Mouse (Mus musculus) adrenal gland, adult 18-20 months (tissue): ENCODE results near the gene Gabrr2. TPM values are rescaled to one million over a fixed set of nuclear protein-coding genes. Genes with fewer than 3 reads are reported as not detected.
"Not testable (repeated sequence)": the region's sequence is repeated elsewhere in the genome, so short reads cannot be mapped to it uniquely, and the experiment has no call there.

Experiments
- DNase-seq, 2 experiments: peaks; one replicate each; pipeline ENCODE4 v3.0.0; 2021 to 2022; ENCODE audit warnings: low spot score in 2 of 2
- total RNA-seq, 2 experiments: library from RNA; stranded (reverse); gene quantifications; 1 replicate in 1 of 2; 2 replicates in 1 of 2; pipeline ENCODE4 v1.2.3; 2021

Gabrr2 gene
- total RNA-seq, 2 experiments from 2014 or later, result 0.22 to 0.30 TPM

DNA sequence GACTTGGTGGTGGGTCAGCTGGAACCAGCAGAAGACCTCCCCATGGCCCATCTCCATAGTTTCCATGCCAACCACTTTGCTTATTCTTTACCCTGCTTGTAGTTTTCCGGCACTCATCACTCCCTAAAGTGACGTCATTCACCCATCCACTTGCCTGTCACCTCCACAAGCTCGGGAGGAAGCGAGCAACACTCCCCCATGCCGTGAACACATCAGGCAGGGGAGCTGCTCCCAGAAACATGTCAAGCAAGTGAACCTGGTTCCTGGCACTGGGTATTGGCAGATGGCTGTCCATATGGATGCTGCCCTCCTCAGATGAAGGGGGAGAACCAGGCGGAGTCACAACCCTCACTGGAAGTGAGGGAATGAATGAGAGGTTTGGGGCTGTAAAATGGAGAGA, 6.1 kb downstream of the Gabrr2 start:
- DNase-seq, result no peak

DNA sequence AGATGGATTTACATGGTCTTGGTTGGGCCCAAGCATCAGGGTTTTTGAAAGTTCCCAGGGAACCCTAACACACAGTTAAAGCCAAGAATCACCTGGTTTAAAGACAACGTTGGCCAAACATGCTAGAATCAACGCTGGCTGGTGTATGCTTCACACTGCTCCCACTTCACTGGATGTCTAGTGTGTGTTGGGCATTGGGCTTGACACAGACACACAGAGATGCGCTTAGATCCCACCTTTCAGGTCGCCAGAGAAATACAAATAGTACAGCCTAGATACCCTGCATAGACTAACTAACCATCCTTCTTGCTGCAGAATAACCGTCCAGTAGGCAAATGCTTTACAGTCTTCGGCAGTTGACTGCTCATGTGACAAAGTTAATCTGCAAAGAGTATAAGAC, 7.5 kb downstream of the Gabrr2 start:
- DNase-seq, result no peak

DNA sequence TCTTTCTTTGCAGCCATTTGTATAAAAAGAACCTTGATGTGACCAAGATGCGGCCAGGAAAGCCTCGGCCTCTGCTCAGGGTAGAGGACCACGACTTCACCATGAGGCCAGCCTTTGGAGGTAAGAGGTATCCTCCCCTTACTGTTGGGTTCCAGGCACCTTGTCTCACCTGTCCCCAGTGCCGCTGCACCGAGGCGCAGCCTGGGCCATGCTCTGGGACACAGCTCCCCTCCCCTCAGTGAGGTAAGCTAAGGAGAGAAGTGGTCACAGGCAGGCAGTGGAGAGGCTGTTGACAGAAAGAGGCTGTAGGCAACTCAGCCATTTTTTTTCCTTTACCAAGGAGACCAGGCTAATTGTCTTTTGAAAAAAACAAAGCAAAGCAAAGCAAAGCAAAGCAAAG, 8.5 kb downstream of the Gabrr2 start:
- no peak for DNase-seq

DNA sequence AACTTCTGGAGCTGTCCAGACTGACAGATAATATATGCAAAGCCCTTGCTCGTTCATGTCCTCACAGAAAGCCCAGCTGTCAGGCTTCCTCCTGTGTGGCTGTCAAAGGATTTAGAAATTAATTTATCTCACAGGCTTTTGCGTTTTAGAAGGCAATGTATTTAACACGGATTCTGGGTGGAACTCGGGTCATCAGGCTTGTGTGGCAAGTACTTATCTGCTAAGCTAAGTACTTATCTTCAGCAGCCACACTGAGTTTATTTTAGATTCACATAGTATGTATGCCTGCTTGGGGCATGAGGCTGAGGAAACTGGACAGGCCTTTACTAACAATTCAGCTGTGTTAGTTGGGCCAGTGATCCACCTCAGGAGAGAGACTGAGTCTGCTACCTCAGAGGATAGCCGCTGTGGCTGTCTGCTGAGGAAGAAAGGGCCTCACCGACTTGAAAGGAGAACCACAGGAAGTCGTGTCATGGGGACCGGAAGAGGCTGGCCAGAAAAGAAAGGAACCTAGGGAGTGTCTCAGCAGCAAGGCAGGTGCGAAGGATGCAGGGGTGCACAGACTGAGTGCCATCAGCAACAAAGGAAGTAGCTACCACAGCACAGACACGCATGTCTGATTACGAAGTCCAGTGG, 9.8 kb downstream of the Gabrr2 start:
- no peak for DNase-seq

DNA sequence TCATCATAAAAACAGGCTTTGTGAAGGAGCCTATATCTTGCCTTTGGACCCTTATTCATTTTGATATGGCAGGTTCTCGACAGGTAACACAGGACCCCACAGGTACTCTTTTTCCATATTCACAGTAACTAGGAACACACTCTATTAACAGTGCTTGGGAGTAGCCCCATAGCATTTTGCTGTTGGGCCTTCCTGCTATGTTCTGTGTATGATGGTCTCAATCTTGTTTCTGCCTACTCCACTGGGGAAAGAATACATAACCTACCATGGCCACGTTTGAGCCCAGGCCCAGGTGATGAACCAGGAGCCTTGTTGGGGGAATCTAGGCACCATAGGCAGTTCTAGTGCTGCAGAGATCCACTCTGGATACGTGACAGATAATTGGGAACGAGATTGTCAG, 11.6 kb downstream of the Gabrr2 start:
- no peak for DNase-seq

DNA sequence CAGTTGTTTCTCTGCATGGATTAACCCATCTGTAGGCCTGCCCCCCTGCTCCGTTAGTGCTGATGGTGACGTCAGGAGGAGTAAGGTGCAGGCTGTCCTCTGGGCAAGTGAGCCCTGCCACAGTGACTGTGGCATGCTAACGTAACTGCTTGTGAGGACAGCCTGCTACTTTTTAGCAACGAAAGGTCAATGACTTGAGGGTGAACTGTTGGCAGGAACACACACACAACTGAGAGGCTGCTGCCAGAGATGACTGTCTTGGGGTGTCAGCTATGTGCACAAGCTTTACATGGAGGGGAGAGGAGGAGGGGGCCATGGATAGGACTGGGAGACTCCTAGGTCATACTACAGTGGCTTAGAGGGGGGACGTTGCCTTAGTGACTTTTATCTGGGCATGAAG, 12.1 kb downstream of the Gabrr2 start:
- DNase-seq, result no peak

DNA sequence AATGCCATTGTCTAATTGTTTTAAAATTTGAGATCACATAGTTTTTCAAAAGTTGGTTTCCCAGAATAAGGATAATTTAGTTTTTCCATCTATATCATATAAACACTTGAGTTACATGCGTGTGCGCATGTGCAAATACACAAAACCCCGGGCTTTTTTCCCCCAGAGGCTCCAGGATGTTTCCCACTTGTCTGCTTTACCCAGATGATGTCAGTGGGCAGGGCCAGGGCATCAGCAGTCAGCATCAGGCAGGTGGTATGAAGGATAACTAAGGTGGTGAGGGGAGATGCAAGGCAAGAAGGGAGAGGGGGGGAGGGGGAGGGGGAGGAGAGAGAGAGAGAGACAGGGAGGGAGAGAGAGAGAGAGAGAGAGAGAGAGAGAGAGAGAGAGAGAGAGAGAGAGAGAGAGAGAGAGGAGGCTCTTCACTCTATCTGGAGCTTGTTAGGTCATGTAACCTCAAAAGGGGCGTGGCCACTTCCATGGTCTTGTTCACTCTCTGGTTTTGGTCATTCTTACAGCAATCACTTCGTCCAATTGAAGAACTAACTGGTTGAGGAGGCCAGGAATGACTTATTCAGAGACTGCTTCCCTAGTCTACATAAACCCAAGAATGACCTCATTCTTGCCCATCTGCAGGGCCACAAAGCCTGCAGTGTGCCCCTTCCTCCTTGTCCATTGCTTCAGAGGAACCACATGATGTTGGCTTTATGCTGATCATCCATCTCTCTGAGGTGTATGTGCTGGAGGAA, 13.2 kb downstream of the Gabrr2 start:
- no peak for DNase-seq

DNA sequence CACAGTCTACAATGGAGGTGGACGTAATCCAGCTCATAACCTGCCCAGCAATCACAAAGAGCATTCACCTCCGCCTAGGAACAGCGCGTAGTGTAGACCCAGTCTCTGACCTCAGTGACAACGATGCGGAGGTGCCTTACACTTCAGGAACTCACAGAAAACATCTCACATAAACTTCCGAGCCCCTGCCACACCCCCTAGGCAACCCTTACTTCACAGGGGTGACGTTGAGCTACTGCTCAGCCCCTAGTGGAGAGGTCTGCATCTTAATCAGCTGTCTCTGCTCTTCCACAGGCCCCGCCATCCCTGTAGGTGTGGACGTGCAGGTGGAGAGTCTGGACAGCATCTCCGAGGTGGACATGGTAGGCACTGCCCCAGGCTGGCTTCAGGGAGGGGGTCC, 14.4 kb downstream of the Gabrr2 start:
- no peak for DNase-seq

DNA sequence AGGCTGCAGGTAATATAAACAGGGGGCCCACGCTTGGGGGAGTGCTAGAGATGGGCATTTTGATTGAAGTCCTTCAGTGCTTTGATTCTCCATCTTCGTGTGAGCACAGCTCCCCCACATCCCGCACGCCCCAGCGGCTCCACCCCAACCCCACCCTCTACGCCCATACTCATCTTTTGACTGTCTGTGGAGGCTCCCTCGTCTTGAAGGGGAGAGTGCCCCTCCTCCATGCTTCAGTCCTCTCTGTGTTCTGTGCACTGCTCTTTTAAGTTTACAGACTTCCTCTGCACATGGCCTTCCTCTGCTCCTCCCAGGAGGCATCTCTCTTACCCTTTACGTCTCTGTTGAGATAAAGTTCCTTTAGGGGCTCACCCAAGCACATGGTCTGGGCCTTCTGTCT, 14.9 kb downstream of the Gabrr2 start:
- DNase-seq, result no peak

DNA sequence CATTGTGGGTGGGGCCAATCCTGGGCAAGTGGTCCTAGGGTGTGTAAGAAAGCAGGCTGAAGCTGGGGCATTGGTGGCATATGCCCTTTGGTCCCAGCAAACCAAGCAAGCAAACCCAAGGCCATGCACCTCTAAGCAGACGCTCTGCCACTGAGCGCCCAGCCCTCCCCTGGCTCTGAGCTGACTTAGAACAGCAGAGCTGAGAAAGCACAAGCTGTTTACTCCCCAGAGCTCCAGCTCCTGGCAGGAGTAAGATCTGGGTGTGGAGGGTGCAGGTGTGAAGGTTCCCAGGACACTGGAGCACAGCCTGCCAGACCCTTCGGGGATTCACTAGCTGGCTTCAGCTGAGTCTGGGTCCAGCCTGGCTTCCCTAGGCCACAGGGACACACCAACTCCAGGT, 15.7 kb downstream of the Gabrr2 start:
- no peak for DNase-seq

DNA sequence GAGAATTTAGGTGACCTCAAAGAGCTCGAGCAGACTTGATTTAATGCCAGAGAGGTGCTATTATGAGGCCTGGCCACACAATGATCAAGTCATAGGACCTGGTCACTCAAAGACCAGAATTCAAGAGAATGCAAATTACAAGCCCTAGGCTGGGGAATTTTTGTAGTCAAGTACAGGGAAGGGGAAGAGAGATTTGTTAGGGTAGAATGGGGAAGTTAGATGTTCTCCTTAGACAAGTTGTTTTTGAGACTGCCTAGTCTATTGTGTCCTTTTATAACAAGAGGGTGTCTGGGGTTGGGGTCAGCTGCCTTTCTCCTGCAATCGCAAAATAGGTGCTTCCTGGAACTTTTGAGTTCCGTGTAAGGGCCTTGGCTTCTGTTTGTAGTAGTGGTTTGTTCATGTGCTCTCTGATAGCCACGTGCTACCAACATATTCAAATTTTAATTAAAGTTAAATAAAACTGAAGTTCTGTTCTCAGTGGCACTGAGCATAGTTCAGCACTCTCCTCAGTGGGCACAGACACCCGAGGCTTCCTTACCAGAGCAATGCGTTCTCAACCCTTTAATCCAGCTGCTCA, 36.4 kb downstream of the Gabrr2 start:
- no peak for DNase-seq

DNA sequence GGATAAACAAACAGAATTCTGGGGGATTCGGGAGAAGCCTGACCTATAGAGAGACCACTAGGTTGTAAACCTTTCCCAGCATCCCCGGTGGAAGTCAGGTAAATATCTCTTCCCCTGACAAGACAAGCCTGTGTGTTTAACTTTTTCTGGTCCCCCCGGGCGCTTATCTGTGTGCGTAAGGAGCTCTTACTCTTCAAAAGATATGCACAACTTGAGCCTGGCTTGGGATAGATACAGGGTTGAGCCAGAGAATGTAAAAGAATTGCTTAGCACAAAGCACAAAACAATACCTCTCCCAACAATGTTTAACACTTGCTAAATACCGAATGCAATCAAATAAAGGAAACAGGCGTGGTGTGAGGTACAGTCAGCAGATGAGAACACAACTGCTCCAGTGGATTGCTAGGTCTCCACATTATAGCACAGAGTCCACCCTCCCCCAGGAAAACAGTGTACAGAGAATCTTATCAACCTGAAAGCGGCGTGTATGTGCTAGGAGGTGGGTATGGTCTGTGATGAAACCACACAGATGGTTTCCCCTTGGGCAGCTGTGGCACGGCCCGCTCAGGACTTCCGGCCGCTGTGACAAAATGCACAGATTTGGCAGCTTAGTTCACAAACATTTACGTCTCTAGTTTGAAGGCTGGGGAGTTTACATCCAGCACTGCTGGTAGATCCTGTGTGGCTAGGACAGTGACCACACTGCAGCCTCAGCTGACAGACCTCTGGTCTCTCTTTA, 47.1 kb downstream of the Gabrr2 start:
- no peak for DNase-seq

DNA sequence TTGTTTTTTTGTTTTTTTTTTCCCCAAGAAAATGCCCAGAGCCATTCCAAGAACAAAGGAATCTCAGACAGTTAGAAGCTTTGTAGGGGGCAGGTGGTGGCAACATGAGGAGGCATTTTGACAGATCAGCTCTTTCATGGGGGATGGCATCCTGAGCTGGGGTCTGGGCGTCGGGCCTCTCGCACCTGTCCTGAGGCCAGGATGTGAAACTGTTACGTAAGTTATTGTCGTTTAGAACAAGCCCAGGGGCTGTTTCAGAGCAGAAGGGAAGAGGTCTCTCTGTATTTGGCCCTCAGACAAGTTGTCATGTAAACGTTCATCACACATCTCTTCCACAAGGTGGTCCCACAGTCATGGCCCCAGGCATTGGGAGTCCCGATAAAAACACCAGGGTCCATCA, 48.0 kb downstream of the Gabrr2 start:
- DNase-seq, result no peak

DNA sequence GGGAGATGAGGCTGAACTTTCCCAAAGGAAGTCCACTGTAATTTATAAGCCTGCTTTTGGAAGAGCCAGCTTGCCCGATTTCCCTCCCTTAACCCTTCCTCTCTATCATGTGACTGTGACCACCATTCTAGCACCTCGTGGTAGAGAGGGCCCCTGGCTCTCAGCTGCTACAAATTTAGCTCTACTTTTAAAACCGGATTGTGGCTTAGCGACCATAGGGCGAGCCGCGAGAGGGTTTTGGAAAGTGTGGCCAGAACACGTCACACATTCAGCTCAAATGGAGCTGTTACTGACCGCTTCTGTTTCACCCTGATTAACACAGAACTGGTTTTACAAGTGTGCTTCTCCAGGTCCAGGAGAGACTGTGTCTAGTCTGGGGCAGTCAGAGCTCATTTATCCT, 48.6 kb downstream of the Gabrr2 start:
- no peak for DNase-seq

DNA sequence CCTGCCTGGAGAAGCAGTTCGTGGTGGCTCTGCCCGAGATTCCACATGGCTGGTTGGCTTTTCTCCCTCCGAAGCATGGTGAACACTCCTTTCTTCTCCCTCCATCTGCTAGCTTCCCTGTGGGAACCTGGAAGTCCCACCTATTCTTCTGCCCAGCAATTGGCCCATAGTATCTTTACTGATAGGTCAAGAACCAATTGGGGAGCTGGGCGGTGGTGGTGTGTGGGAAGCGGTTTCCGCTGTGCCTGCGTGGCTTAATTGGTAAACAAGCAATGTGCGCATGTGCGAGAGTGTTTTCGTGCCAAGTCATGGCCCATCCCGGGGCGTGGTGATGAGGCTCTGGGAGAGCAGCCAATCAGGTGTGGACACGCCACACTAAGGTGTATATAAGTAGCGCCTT, 50.1 kb downstream of the Gabrr2 start:
- not testable (repeated sequence) for DNase-seq

DNA sequence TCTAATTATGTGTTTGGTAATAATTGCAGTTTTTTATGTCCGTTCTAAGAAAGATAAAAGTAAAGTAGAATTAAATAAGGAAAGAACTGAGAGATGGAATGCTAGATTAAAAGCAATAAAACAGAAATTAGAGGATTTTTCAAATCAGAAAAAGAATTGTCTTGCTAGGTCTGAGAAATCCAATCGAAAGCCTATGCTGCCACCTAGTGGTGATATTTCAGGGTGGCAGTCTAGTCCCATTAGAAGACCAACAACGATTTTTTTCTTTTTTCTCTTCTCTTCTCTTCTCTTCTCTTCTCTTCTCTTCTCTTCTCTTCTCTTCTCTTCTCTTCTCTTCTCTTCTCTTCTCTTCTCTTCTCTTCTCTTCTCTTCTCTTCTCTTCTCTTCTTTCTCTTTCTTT, 56.3 kb downstream of the Gabrr2 start:
- peak; percentile 71 for DNase-seq

DNA sequence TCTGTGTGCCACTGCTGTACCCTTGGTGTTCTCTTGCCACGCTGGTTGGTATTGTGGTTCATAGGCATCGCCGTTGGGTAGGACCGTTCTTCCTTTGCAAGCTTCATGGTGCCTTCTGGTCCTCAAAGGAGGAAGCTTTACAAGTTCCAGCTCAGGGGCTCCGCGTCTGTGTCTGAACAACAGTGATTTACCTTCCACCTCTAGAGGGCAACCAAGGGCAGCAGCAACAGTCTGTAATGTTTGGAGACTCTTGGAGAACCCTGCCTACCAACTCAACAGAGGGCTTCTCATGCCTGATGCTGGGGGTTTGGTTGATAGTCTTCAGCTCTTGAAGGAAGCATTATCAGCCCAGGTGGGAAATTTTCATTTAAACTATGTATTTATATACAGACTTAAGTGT, 61.7 kb downstream of the Gabrr2 start:
- DNase-seq, result peak; percentile 27 to 29

DNA sequence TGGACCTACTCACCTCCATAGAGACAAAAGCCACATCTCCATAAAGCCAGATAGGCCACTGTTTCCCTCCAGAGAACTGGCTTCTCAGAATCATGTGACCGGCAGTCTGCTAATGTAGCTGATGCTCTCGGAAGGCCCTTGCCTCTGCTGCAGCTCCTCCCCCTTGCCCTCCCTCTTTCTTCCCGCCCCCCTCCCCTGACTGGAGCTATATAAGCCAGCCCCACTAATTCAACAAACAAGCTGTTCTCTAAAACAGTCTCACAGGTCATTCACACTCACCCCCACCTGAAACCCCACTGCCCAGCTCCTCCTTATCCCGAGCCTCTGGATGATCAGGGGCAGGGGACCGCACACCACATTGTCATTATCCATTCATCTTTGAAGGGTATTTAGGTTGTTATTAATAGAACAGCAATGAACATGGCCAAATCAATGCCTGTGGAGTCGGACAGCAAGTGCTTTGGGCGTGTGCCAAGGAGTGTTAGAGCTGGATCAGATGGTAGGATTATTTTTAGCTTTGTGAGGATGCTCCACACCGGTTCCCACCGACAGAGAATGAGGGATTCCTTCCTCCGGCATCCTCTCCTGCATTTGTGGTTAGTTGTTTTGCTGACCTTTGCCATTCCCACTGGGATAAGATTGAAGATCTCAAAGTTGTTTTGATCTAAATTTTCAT, 62.7 kb downstream of the Gabrr2 start:
- DNase-seq, result no peak

DNA sequence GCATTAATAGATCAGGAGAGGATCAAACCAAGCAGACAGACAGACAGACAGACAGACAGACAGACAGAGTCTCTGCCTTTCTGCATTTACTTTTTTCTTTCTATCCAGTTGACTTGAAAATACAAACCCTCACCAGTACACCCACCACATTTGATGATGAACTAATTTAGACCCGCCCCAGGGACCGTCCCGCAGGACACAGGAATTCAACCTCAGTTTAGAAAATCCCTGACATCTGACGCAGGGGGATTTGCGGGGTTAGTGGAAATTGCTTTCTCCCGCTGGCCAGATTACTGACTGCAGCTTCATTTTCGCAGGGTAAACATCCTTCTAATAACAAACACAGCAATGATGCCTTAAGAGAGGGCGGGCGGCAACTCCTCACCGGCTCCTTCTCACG, 69.4 kb downstream of the Gabrr2 start, which contains the start of gene Gabrr1:
Gene Gabrr1, plus strand, starts transcription at position 301 of the 400 bp plus-strand sequence.
- no peak for DNase-seq
